ENCODE assay signal across 8 mouse cellular contexts in the genomic region with DNA sequence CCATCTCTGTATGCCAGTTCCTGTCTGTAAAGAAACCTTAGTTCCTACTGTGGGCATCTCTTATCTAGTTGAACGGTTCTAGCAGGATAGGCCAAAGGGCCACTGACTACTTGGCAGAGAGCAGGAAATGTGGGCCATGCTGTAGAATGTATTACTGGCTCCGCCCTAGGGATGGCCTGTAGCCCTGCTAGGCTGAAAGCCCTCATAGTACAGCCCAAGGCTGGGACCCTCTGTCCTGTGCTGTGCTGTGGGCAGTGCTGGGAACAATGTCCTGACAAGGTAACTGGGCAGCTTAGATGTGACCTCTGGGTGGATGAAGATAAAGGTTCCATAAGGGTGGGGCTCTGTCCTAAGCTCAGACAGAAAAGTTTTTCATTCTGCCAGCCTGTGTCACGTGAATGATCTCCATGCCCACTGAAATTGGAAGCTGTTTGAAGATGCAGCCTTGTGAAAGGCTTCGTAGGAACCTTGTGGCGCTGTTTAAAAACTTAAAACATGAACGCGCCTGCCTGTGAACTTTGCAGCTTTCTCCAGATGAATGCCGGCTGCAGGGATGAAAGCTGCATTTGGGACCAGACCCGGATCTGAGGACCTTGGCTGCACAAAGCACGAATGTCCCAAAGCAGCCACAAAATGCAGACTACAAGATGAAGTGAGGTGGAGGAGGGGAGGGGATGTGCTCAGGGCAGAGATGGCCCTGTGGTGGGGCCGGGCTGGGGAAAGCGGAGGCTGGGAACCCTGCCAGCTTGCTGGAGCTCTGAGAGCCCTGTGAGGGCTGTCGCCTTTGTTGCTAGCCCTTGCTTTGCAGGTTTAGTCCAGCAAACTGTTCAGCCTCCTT.
DNase-seq lines count a peak whose midpoint lies in the region; ATAC-seq and TF ChIP-seq lines count a peak whose summit lies in the region.

No protein-coding gene starts in this region.

- no peaks in the 10 kb centered on the region for H3K9me3 ChIP-seq in intestine, embryonic 15.5 days

- TF ChIP-seq CTCF in gastrocnemius, adult 2 months (IDR thresholded peaks at IDR 0.05) = no peak

- H3K27me3 ChIP-seq in intestine, embryonic 15.5 days (replicated peaks) = no peaks in the 10 kb centered on the region

- 49% methylated on average over 13 of the region's 13 CpGs for WGBS in intestine, embryonic 15.5 days

- H3K4me1 ChIP-seq in intestine, embryonic 15.5 days (replicated peaks) = peaks cover 15% of the 10 kb centered on the region

- no peak overlapping the region for H3K4me3 ChIP-seq in gastrocnemius, adult 2 months
- no peak overlapping the region for H3K4me3 ChIP-seq in intestine, embryonic 15.5 days (replicated peaks)

- no peak overlapping the region for H3K9ac ChIP-seq in intestine, embryonic 15.5 days

- peak; percentile 84 for ATAC-seq in intestine, embryonic 15.5 days

- intact Hi-C loops in gastrocnemius, adult 2 months (cut with DNase I) = loop anchor here (5.0 kb wide), 1 partner anchor 172 kb away; no protein-coding TSS in a partner anchor

- DNase-seq in layer of hippocampus, adult 11-12 months (ENCODE audit: low spot score) = peak; percentile 36
- no peak for DNase-seq in layer of hippocampus, adult 9-11 months
- peak; percentile 60 for DNase-seq in adrenal gland, postnatal 25 days
- DNase-seq in gastrocnemius, adult 2 months = peak; percentile 49
- DNase-seq in ovary, adult 18-20 months (ENCODE audit: low spot score) = peak; percentile 29
- DNase-seq in spleen, postnatal 10 days (ENCODE audit: low spot score in 2 of 2) = no peak
- no peak for DNase-seq in embryo, embryonic 10.5 days (ENCODE audit: low spot score)

- H3K4me2 ChIP-seq in intestine, embryonic 15.5 days (replicated peaks) = no peak overlapping the region

- H3K27ac ChIP-seq in gastrocnemius, adult 2 months = no peak overlapping the region
- H3K27ac ChIP-seq in intestine, embryonic 15.5 days = peak overlapping the region; percentile 19; the same call in 1 of the 2 replicates

- H3K36me3 ChIP-seq in intestine, embryonic 15.5 days = no peaks in the 10 kb centered on the region

Comparison
In these comparisons a context has a peak if more than half of its experiments do, and no peak if none do; other contexts are left out.
1. DNase-seq: peak in layer of hippocampus, adult 11-12 months (single experiment), adrenal gland, postnatal 25 days (single experiment), gastrocnemius, adult 2 months (single experiment) and ovary, adult 18-20 months (single experiment); none in layer of hippocampus, adult 9-11 months (single experiment), spleen, postnatal 10 days (0 of 2) and embryo, embryonic 10.5 days (single experiment).